Mouse (Mus musculus) ES-E14 (cell line): ENCODE measurements around the gene Cnpy3.

ENCODE experiments used
- MAFK ChIP-seq: IDR thresholded peaks from 2 replicates; pipeline ENCODE4 v1.6.1; 2014; ENCODE audit warnings: mild to moderate bottlenecking, low read depth, low read length, inconsistent platforms; ENCODE audit not compliant: insufficient read depth
- ZC3H11A ChIP-seq: IDR thresholded peaks from 2 replicates; pipeline ENCODE4 v1.6.1; 2012; ENCODE audit warnings: low read depth, mild to moderate bottlenecking, inconsistent platforms, low read length, borderline replicate concordance

DNA sequence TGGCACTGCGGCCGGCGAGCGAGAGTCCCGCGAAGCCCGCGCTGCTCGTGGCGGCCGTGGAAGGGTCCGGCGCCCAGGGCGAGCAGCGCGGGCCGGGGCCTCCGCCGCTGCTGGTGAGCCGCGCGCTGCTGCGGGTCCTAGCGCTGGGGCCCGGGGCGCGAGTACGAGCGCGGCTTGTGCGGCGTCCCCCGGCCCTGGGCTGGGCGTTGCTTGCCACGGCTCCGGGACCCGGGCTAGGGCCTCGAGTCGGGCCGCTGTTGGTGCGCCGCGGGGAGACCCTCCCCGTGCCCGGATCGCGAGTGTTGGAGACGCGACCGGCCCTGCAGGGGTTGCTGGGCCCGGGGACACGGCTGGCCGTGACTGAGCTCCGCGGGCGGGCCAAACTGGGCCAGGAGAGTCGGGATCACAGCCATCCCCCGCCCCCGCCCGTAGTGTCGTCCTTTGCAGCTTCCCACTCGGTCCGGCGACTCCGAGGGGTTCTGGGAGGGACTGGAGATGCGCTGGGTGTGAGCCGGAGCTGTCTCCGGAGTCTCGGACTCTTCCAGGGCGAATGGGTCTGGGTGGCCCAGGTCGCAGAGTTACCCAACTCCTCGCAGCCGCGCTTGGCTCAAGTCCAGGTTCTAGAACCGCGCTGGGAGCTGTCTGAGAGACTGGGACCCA lies 40.3 kb downstream of the Cnpy3 start:
- TF ChIP-seq ZC3H11A = no peak
- no peak for TF ChIP-seq MAFK
